20 mouse cellular contexts compared by ENCODE assay signal in the genomic region with DNA sequence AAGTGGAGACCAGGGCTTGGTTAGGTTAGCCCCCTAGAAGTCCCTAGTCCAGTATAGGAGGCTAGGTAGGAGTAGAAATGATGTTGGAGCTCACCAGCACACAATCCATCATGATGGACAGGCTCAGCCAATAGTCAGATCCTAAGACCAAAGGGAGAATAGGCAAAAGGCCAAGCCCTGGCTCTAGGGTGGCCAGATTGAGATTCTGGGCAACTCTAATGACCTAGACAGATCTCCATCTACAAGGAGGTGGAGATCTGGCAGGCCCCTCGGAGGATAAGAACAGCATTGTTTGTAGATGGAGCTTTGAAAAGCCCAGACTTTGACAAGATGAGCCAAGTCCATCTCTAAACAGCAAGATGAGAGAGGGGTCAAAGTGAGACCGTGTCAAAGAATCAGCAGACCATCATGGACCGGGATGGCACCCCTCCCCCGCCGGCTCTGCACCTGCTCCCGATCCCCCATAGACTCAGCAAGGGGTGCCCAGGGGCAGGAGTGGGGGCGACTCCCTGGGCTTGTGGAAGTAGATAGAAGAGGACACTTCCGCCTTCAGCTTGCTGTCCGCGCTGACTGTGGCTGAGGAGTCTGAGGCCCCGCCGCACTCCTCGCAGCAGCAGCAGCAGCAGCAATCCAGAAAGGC. TPM values are rescaled to one million over a fixed set of nuclear protein-coding genes. Genes with fewer than 3 reads are reported as not detected.
A peak's percentile ranks its signal among the peaks of the same experiment; 100 is the strongest.
DNase-seq lines count a peak whose midpoint lies in the region; ATAC-seq and TF ChIP-seq lines count a peak whose summit lies in the region.
"Had no signal": no experiment of that assay in that cellular context is flagged by ENCODE, and none has a peak within 500 bp of the region (broad histone marks: within the 10 kb centered on the region; RNA-seq: fewer than 3 reads in every experiment).

No protein-coding gene starts in this region.

- peaks cover 15% of the 10 kb centered on the region for H3K36me3 ChIP-seq in hindbrain, embryonic 10.5 days
- H3K36me3 ChIP-seq in hindbrain, embryonic 11.5 days (ENCODE audit: control insufficient read depth, insufficient read depth, low read length): no peaks in the 10 kb centered on the region
- peaks cover 6% of the 10 kb centered on the region; the same call in 1 of the 2 replicates for H3K36me3 ChIP-seq in ES-Bruce4 (ENCODE audit: control insufficient read depth, insufficient read depth, low read length, poor library complexity, severe bottlenecking)
- peaks cover 17% of the 10 kb centered on the region for H3K36me3 ChIP-seq in hindbrain, embryonic 14.5 days (replicated peaks; ENCODE audit: control insufficient read depth, insufficient read depth)
- peaks cover 6% of the 10 kb centered on the region for H3K36me3 ChIP-seq in midbrain, embryonic 16.5 days (ENCODE audit: control insufficient read depth, insufficient read depth, low read length)

- no peak overlapping the region for H3K9ac ChIP-seq in hindbrain, embryonic 11.5 days (ENCODE audit: low read depth, low read length)
- 0 out of 2 replicates have a peak overlapping the region, but pooled peaks have one; percentile 3 for H3K9ac ChIP-seq in ES-Bruce4 (ENCODE audit: low read depth, poor library complexity, severe bottlenecking)
- H3K9ac ChIP-seq in hindbrain, embryonic 14.5 days: no peak overlapping the region
- no peak overlapping the region for H3K9ac ChIP-seq in midbrain, embryonic 16.5 days (ENCODE audit: low read depth, low read length)
- H3K9ac ChIP-seq: embryonic facial prominence, embryonic 15.5 days; forebrain, embryonic 12.5 days; intestine, embryonic 15.5 days; limb, embryonic 15.5 days; neural tube, embryonic 12.5 days had no signal

- no peaks in the 10 kb centered on the region for H3K27me3 ChIP-seq in hindbrain, embryonic 10.5 days (ENCODE audit: insufficient read depth, poor library complexity, severe bottlenecking)
- H3K27me3 ChIP-seq in hindbrain, embryonic 11.5 days (ENCODE audit: control insufficient read depth, insufficient read depth, low read length): no peaks in the 10 kb centered on the region
- no peaks in the 10 kb centered on the region for H3K27me3 ChIP-seq in ES-Bruce4 (ENCODE audit: control insufficient read depth, insufficient read depth, low read length, poor library complexity, severe bottlenecking)
- no peaks in the 10 kb centered on the region for H3K27me3 ChIP-seq in hindbrain, embryonic 14.5 days (ENCODE audit: control insufficient read depth, insufficient read depth, low read length)
- no peaks in the 10 kb centered on the region for H3K27me3 ChIP-seq in midbrain, embryonic 16.5 days (ENCODE audit: control insufficient read depth, insufficient read depth, low read depth, low read length)
- H3K27me3 ChIP-seq: embryonic facial prominence, embryonic 15.5 days; forebrain, embryonic 12.5 days; intestine, embryonic 15.5 days; limb, embryonic 15.5 days; neural tube, embryonic 12.5 days had no signal

- peak overlapping the region; percentile 23 for H3K27ac ChIP-seq in hindbrain, embryonic 10.5 days
- no peak overlapping the region for H3K27ac ChIP-seq in hindbrain, embryonic 11.5 days (ENCODE audit: low read depth, low read length)
- no peak overlapping the region for H3K27ac ChIP-seq in ES-Bruce4 (ENCODE audit: insufficient read depth, low read length)
- peak overlapping the region; percentile 77 for H3K27ac ChIP-seq in hindbrain, embryonic 14.5 days
- H3K27ac ChIP-seq in midbrain, embryonic 16.5 days (ENCODE audit: low read length): peak overlapping the region; percentile 79
- H3K27ac ChIP-seq: embryonic facial prominence, embryonic 15.5 days; forebrain, embryonic 12.5 days; intestine, embryonic 15.5 days; kidney, postnatal 0 days; limb, embryonic 15.5 days; neural tube, embryonic 12.5 days had no signal

- ATAC-seq in hindbrain, embryonic 11.5 days (ENCODE audit: low FRiP score): no peak
- ATAC-seq in hindbrain, embryonic 14.5 days (ENCODE audit: low FRiP score): no peak
- ATAC-seq in midbrain, embryonic 16.5 days: no peak
- ATAC-seq: intestine, embryonic 15.5 days had no signal

- 88% methylated on average over 13 of the region's 13 CpGs for WGBS in hindbrain, embryonic 10.5 days
- WGBS in hindbrain, embryonic 11.5 days: 87% methylated on average over 13 of the region's 13 CpGs
- 84% methylated on average over 13 of the region's 13 CpGs for WGBS in hindbrain, embryonic 14.5 days
- WGBS in midbrain, embryonic 16.5 days: 88% methylated on average over 13 of the region's 13 CpGs

- TF ChIP-seq EP300 in ES-Bruce4 (IDR thresholded peaks at IDR 0.05; ENCODE audit: insufficient read depth, low read depth, low read length): no peak

- peaks cover 28% of the 10 kb centered on the region for H3K4me1 ChIP-seq in hindbrain, embryonic 10.5 days (replicated peaks)
- 0 out of 2 replicates have a peak, but pooled peaks cover 3% of the 10 kb centered on the region for H3K4me1 ChIP-seq in hindbrain, embryonic 11.5 days (replicated peaks; ENCODE audit: control insufficient read depth, insufficient read depth, low read length)
- H3K4me1 ChIP-seq in ES-Bruce4 (ENCODE audit: control insufficient read depth, insufficient read depth, low read length): no peaks in the 10 kb centered on the region
- peaks cover 19% of the 10 kb centered on the region; the same call in 1 of the 2 replicates for H3K4me1 ChIP-seq in hindbrain, embryonic 14.5 days (replicated peaks; ENCODE audit: control insufficient read depth, insufficient read depth, low read length)
- no peaks in the 10 kb centered on the region for H3K4me1 ChIP-seq in midbrain, embryonic 16.5 days (ENCODE audit: control insufficient read depth, insufficient read depth, low read length)

- H3K9me3 ChIP-seq in hindbrain, embryonic 10.5 days: 0 out of 2 replicates have a peak, but pooled peaks cover 3% of the 10 kb centered on the region
- no peaks in the 10 kb centered on the region for H3K9me3 ChIP-seq in hindbrain, embryonic 11.5 days (ENCODE audit: control insufficient read depth, low read length)
- H3K9me3 ChIP-seq in ES-Bruce4 (replicated peaks; ENCODE audit: control insufficient read depth, insufficient read depth, low read length, poor library complexity, severe bottlenecking): no peaks in the 10 kb centered on the region
- H3K9me3 ChIP-seq in hindbrain, embryonic 14.5 days (ENCODE audit: control insufficient read depth, low read length): no peaks in the 10 kb centered on the region
- H3K9me3 ChIP-seq in midbrain, embryonic 16.5 days (replicated peaks; ENCODE audit: control insufficient read depth, low read length, poor library complexity, severe bottlenecking): no peaks in the 10 kb centered on the region
- H3K9me3 ChIP-seq: embryonic facial prominence, embryonic 15.5 days; forebrain, embryonic 12.5 days; intestine, embryonic 15.5 days; limb, embryonic 15.5 days; neural tube, embryonic 12.5 days had no signal

- H3K4me2 ChIP-seq in hindbrain, embryonic 11.5 days (replicated peaks; ENCODE audit: low read depth, low read length): no peak overlapping the region
- no peak overlapping the region for H3K4me2 ChIP-seq in hindbrain, embryonic 14.5 days (replicated peaks)
- H3K4me2 ChIP-seq in midbrain, embryonic 16.5 days (ENCODE audit: low read length): no peak overlapping the region
- H3K4me2 ChIP-seq: embryonic facial prominence, embryonic 15.5 days; forebrain, embryonic 12.5 days; heart, embryonic 11.5 days; intestine, embryonic 15.5 days; limb, embryonic 15.5 days; neural tube, embryonic 12.5 days had no signal

- TF ChIP-seq POLR2A in ES-Bruce4 (IDR thresholded peaks at IDR 0.05; ENCODE audit: insufficient read depth, low read length): no peak

- no peak for TF ChIP-seq CTCF in ES-Bruce4 (IDR thresholded peaks at IDR 0.05; ENCODE audit: low read depth, low read length)

- DNase-seq in hindbrain, embryonic 10.5 days (ENCODE audit: low spot score): no peak
- no peak for DNase-seq in hindbrain, embryonic 11.5 days (ENCODE audit: low spot score)
- no peak for DNase-seq in hindbrain, embryonic 14.5 days (ENCODE audit: low spot score)
- no peak for DNase-seq in kidney, adult 18-20 months
- no peak for DNase-seq in frontal cortex, postnatal 36 days (ENCODE audit: low spot score in 2 of 2)
- DNase-seq: B cell, adult 2 months; cerebellum, adult 9-10 months; heart, postnatal 14 days; lung, postnatal 10 days; thymus, adult 2 months had no signal

- H3K4me3 ChIP-seq in hindbrain, embryonic 10.5 days: no peak overlapping the region
- no peak overlapping the region for H3K4me3 ChIP-seq in hindbrain, embryonic 11.5 days (ENCODE audit: low read depth, low read length)
- peak overlapping the region; percentile 47 for H3K4me3 ChIP-seq in ES-Bruce4 (ENCODE audit: low read depth, low read length)
- no peak overlapping the region for H3K4me3 ChIP-seq in hindbrain, embryonic 14.5 days (replicated peaks; ENCODE audit: low read length)
- no peak overlapping the region for H3K4me3 ChIP-seq in midbrain, embryonic 16.5 days (ENCODE audit: low read depth, low read length)
- H3K4me3 ChIP-seq: embryonic facial prominence, embryonic 15.5 days; forebrain, embryonic 12.5 days; intestine, embryonic 15.5 days; limb, embryonic 15.5 days; neural tube, embryonic 12.5 days had no signal

RNA-seq across cellular contexts. Expression of a gene that starts 7.0 kb away (rescaled TPM):
- polyA plus RNA-seq in hindbrain, embryonic 10.5 days (2016; fragmentation: Nextera tagmentation; extraction: Ambion mirVana): not detected in 2 replicates
- not detected in 2 replicates for polyA plus RNA-seq in hindbrain, embryonic 11.5 days (2014; fragmentation: Nextera tagmentation; extraction: Ambion mirVana)
- polyA plus RNA-seq in ES-Bruce4 (2011; ENCODE audit: insufficient read depth, insufficient read length, low read depth, missing spikeins): not detected in 2 replicates
- 0.68 and 1.5 TPM in 2 replicates for polyA plus RNA-seq in hindbrain, embryonic 14.5 days (2014; fragmentation: Nextera tagmentation; extraction: Ambion mirVana)
- polyA plus RNA-seq in midbrain, embryonic 16.5 days (2015; fragmentation: Nextera tagmentation; extraction: Ambion mirVana): 1.1 and 2.7 TPM in 2 replicates
- polyA plus RNA-seq: embryonic facial prominence, embryonic 15.5 days; forebrain, embryonic 12.5 days; heart, embryonic 11.5 days; kidney, postnatal 0 days; limb, embryonic 15.5 days; liver, embryonic 16.5 days had no signal

RNA-seq across cellular contexts. Expression of a gene that starts 13.9 kb away (rescaled TPM):
- polyA plus RNA-seq in hindbrain, embryonic 10.5 days (2016; fragmentation: Nextera tagmentation; extraction: Ambion mirVana): 61.1 and 95.3 TPM in 2 replicates
- polyA plus RNA-seq in hindbrain, embryonic 11.5 days (2014; fragmentation: Nextera tagmentation; extraction: Ambion mirVana): 84.5 and 84.6 TPM in 2 replicates
- 94.4 and 106 TPM in 2 replicates for polyA plus RNA-seq in ES-Bruce4 (2011; ENCODE audit: insufficient read depth, insufficient read length, low read depth, missing spikeins)
- polyA plus RNA-seq in hindbrain, embryonic 14.5 days (2014; fragmentation: Nextera tagmentation; extraction: Ambion mirVana): 354 and 383 TPM in 2 replicates
- 390 and 409 TPM in 2 replicates for polyA plus RNA-seq in midbrain, embryonic 16.5 days (2015; fragmentation: Nextera tagmentation; extraction: Ambion mirVana)

RNA-seq across cellular contexts. Expression of a gene that starts 28.0 kb away (rescaled TPM):
- polyA plus RNA-seq in hindbrain, embryonic 10.5 days (2016; fragmentation: Nextera tagmentation; extraction: Ambion mirVana): 1.7 and 2.7 TPM in 2 replicates
- polyA plus RNA-seq in hindbrain, embryonic 11.5 days (2014; fragmentation: Nextera tagmentation; extraction: Ambion mirVana): 1.3 and 2.1 TPM in 2 replicates
- 1.5 and 1.8 TPM in 2 replicates for polyA plus RNA-seq in ES-Bruce4 (2011; ENCODE audit: insufficient read depth, insufficient read length, low read depth, missing spikeins)
- polyA plus RNA-seq in hindbrain, embryonic 14.5 days (2014; fragmentation: Nextera tagmentation; extraction: Ambion mirVana): 0.11 and 0.22 TPM in 2 replicates
- 0.11 and 0.26 TPM in 2 replicates for polyA plus RNA-seq in midbrain, embryonic 16.5 days (2015; fragmentation: Nextera tagmentation; extraction: Ambion mirVana)

RNA-seq across cellular contexts. Expression of a gene that starts 55.5 kb away (rescaled TPM):
- 0.26 and 0.47 TPM in 2 replicates for polyA plus RNA-seq in hindbrain, embryonic 10.5 days (2016; fragmentation: Nextera tagmentation; extraction: Ambion mirVana)
- polyA plus RNA-seq in hindbrain, embryonic 11.5 days (2014; fragmentation: Nextera tagmentation; extraction: Ambion mirVana): 0.19 and 0.53 TPM in 2 replicates
- polyA plus RNA-seq in ES-Bruce4 (2011; ENCODE audit: insufficient read depth, insufficient read length, low read depth, missing spikeins): 0.26 and 0.81 TPM in 2 replicates
- 1.2 and 1.4 TPM in 2 replicates for polyA plus RNA-seq in hindbrain, embryonic 14.5 days (2014; fragmentation: Nextera tagmentation; extraction: Ambion mirVana)
- polyA plus RNA-seq in midbrain, embryonic 16.5 days (2015; fragmentation: Nextera tagmentation; extraction: Ambion mirVana): 1.1 and 1.2 TPM in 2 replicates

Comparison
In these comparisons a context has a peak if more than half of its experiments do, and no peak if none do; other contexts are left out.
1. H3K27ac ChIP-seq: peak in hindbrain, embryonic 10.5 days (single experiment), hindbrain, embryonic 14.5 days (single experiment) and midbrain, embryonic 16.5 days (single experiment); none in hindbrain, embryonic 11.5 days (single experiment) and ES-Bruce4 (single experiment).